Mouse (Mus musculus) neural tube, embryonic 13.5 days (tissue): Measurements from ENCODE around the gene Sowahc. TPM values are rescaled to one million over a fixed set of nuclear protein-coding genes. Genes with fewer than 3 reads are reported as not detected.

Experiments used
- ATAC-seq: fragments of 200-750 bp; cut with Nextera tagmentation; 2 replicates; pipeline ENCODE4 v1.8.0; 2017; ENCODE audit warnings: low read depth, mild to moderate bottlenecking, moderate TSS enrichment, moderate library complexity
- H3K27ac ChIP-seq: fragments of 300-500 bp; sonication (generic); replicated peaks from 2 replicates; pipeline ENCODE4 v1.5.1; 2015; ENCODE audit warnings: moderate library complexity, mild to moderate bottlenecking, inconsistent platforms
- H3K27me3 ChIP-seq: fragments of 300-500 bp; sonication (generic); 2 replicates; pipeline ENCODE4 v1.6.1; 2015; ENCODE audit warnings: mild to moderate bottlenecking, inconsistent platforms
- H3K36me3 ChIP-seq: fragments of 300-500 bp; sonication (generic); 2 replicates; pipeline ENCODE4 v1.6.1; 2015; ENCODE audit warnings: mild to moderate bottlenecking, inconsistent platforms
- H3K4me1 ChIP-seq: fragments of 300-500 bp; sonication (generic); replicated peaks from 2 replicates; pipeline ENCODE4 v1.6.1; 2015; ENCODE audit warnings: inconsistent platforms
- H3K4me2 ChIP-seq: fragments of 300-500 bp; sonication (generic); 2 replicates; pipeline ENCODE4 v1.6.1; 2015; ENCODE audit warnings: inconsistent platforms, mild to moderate bottlenecking, moderate library complexity
- H3K4me3 ChIP-seq: fragments of 300-500 bp; sonication (generic); 2 replicates; pipeline ENCODE4 v1.5.1; 2015; ENCODE audit warnings: mild to moderate bottlenecking, inconsistent platforms
- H3K9ac ChIP-seq: fragments of 300-500 bp; sonication (generic); 2 replicates; pipeline ENCODE4 v1.6.1; 2015; ENCODE audit warnings: moderate library complexity, mild to moderate bottlenecking, inconsistent platforms
- H3K9me3 ChIP-seq: fragments of 300-500 bp; sonication (generic); 2 replicates; pipeline ENCODE4 v1.6.1; 2016; ENCODE audit warnings: inconsistent platforms
- WGBS: fragments of 180-500 bp; shearing (Covaris S2); methylation state at CpG from one replicate; pipeline ENCODE4 v1.1.7; 2015; 5-methylcytosine and 5-hydroxymethylcytosine counted together
- polyA plus RNA-seq: library from polyadenylated mRNA; unstranded; fragments of >200 nt; fragmentation: Nextera tagmentation; extraction: Ambion mirVana; gene quantifications from 2 replicates; pipeline ENCODE4 v1.2.1, GENCODE M21; 2015

Sowahc gene
- polyA plus RNA-seq, 1 experiment from 2014 or later: 15.2 TPM

DNA sequence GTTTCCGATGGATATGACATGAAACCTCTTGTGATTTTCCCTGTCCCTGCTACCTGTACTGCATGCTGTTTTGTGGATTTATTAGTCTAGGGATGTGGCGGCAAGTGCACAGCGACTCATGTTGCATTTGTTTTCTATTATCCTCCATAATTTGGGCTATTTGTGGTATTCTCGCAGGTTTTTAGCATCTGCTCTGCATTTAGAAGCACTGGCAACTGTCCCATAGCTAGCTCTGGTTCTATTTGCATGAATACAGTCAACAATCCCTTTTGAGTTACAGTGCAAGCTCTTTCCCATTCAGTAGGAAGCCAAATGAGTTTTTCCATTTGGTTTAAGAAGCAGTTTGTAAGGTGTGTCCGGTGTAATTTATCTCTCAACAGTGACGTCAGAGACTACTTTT lies 37.8 kb downstream of the Sowahc start:
- no peak for ATAC-seq
- no peak overlapping the region for H3K4me2 ChIP-seq
- H3K27me3 ChIP-seq: no peaks in the 10 kb centered on the region
- H3K9me3 ChIP-seq: no peaks in the 10 kb centered on the region
- no peak overlapping the region for H3K4me3 ChIP-seq
- 87% methylated on average over 6 of the region's 6 CpGs for WGBS
- H3K27ac ChIP-seq: no peak overlapping the region
- 0 out of 2 replicates have a peak, but pooled peaks cover 4% of the 10 kb centered on the region for H3K4me1 ChIP-seq
- no peak overlapping the region for H3K9ac ChIP-seq
- H3K36me3 ChIP-seq: no peaks in the 10 kb centered on the region

DNA sequence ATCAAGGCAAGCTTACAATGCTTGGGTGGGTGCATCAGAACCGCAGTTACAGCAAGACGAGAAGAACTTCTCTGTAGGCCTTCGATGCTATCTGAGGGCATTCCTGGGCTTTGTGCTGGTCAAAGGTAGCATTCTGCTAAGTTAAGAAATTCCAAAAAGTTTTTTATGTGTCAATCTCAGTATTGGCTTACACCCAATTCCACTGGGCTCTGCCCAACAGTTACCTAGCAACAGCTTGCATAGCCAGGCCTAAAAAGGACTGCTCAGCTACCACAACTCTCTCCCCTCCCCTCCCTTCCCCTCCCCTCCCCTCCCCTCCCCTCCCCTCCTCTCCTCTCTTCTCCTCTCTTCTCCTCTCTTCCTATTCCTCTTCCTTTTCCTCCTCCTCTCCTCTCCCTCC lies 39.9 kb downstream of the Sowahc start:
- Histone ChIP-seq H3K4me2 (no peak overlapping the region), H3K4me3 (no peak overlapping the region), H3K36me3 (no peaks in the 10 kb centered on the region), H3K4me1 (0 out of 2 replicates have a peak, but pooled peaks cover 4% of the 10 kb centered on the region), H3K27me3 (no peaks in the 10 kb centered on the region), H3K27ac (no peak overlapping the region), H3K9ac (no peak overlapping the region), H3K9me3 (no peaks in the 10 kb centered on the region)
- no peak for ATAC-seq
- WGBS: 35% methylated on average over 3 of the region's 3 CpGs

DNA sequence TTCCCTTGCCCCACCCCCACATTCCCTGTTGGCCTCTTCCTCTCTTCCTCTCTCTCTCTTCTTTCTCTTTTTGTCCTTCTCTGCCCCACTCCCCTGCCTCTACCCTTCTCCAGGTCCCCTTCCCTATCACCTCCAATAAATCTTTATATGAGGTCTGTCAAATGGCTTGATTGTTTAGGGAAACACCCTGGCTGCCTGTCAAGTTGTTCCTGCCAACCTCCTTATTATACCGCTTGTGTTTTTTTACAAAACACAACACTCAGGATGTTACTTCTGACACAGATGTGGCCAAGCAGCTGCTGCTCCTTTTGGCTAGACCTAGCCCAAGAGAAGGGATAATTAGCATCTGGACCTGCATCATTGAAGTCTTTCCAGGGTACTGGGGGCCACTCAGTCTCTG lies 40.3 kb downstream of the Sowahc start:
- Histone ChIP-seq H3K9ac (no peak overlapping the region), H3K36me3 (no peaks in the 10 kb centered on the region), H3K9me3 (no peaks in the 10 kb centered on the region), H3K4me2 (no peak overlapping the region), H3K4me1 (0 out of 2 replicates have a peak, but pooled peaks cover 4% of the 10 kb centered on the region), H3K27ac (no peak overlapping the region), H3K27me3 (no peaks in the 10 kb centered on the region), H3K4me3 (no peak overlapping the region)
- WGBS: 84% methylated on average over 1 of the region's 1 CpGs
- ATAC-seq: no peak

DNA sequence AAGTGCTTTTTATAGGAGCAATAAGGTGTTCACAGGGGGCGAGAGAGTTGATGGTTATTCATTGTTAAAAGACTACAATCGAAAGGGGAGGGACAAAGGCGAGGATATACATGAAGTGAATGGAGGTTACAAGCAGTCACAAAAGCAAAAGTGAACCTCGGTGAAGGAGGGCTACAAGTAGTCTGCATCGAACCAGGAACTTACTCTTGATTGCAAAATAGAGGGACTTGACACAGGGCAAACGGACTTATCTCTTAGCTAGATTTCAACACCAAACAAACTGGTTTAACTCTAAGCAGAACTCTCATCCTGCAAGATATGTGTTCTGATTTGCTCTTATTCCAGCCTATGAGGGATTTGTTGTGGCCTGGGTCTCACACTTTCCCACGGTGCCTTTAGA lies 41.2 kb downstream of the Sowahc start:
- no peak for ATAC-seq
- Histone ChIP-seq H3K9ac (no peak overlapping the region), H3K4me3 (no peak overlapping the region), H3K27ac (no peak overlapping the region), H3K27me3 (no peaks in the 10 kb centered on the region), H3K36me3 (no peaks in the 10 kb centered on the region), H3K4me2 (no peak overlapping the region), H3K9me3 (no peaks in the 10 kb centered on the region), H3K4me1 (0 out of 2 replicates have a peak, but pooled peaks cover 4% of the 10 kb centered on the region)
- 26% methylated on average over 7 of the region's 7 CpGs for WGBS

DNA sequence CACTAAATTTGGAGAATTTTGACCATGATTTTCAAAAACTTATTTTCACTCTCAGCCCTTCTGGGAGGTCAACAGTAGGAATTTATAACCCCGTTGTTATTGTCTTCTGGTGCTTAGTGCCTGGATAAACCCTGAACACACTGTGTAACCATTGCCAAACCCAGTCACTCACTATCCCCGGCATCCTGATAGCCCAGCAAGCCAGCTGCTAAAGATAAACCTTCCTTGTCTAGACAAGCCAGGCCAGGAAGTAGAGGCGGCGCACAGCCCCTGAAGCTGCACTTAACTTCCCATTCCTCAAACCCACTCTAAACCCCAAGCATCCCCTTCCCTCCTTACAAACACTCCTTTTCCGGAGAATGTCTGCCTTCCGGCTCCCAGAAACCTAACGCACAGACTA lies 43.3 kb downstream of the Sowahc start:
- no peak for ATAC-seq

DNA sequence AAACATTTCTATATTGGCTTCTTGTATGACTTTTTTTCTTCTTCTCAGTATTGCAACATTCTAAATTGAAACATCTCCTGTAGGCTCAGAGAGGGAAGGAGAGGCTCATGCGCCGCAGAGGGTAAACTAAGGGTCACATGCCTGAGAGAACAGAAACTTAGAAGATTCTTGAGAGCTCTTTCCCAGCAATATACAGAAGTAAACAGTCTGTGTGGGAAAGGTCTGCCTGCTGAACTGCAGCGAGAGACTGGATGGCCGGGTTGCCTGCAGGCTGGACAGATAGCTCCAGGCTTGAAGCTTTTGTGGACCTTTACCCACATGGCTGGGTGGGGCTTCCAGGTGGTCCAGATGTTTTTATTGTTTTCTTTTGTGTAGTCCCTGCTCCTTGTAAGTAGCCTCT lies 43.9 kb downstream of the Sowahc start:
- no peak overlapping the region for H3K4me3 ChIP-seq
- H3K27ac ChIP-seq: no peak overlapping the region
- 75% methylated on average over 4 of the region's 4 CpGs for WGBS
- 0 out of 2 replicates have a peak, but pooled peaks cover 4% of the 10 kb centered on the region for H3K4me1 ChIP-seq
- no peak overlapping the region for H3K4me2 ChIP-seq
- no peak overlapping the region for H3K9ac ChIP-seq
- ATAC-seq: no peak
- H3K36me3 ChIP-seq: no peaks in the 10 kb centered on the region
- H3K27me3 ChIP-seq: no peaks in the 10 kb centered on the region
- H3K9me3 ChIP-seq: no peaks in the 10 kb centered on the region

More for the DNA sequence above, 43.3 kb downstream of the Sowahc start:
- Histone ChIP-seq H3K4me1 (0 out of 2 replicates have a peak, but pooled peaks cover 4% of the 10 kb centered on the region), H3K4me2 (no peak overlapping the region), H3K9ac (no peak overlapping the region), H3K4me3 (no peak overlapping the region), H3K27ac (no peak overlapping the region), H3K36me3 (no peaks in the 10 kb centered on the region), H3K9me3 (no peaks in the 10 kb centered on the region), H3K27me3 (no peaks in the 10 kb centered on the region)
- 79% methylated on average over 7 of the region's 7 CpGs for WGBS

DNA sequence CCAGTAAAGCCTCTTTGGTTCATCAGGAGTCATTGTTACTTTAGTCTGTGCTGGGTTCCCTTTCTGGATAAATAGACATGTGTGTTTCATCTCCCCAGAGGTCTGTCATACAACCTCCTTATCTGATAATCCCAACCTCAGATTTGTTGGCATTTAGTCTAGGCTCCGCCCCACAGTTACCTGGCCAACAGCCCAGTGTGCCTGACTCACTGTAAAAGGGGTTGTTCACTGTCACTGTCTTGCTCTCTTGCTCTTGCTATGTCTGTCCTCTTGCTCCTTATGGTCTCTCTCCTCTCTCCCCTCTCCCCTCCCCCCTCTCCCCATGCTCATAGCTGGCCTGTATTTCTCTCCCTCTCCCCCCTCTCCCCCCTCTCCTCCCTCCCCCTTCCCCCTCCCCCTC lies 44.3 kb downstream of the Sowahc start:
- no peaks in the 10 kb centered on the region for H3K27me3 ChIP-seq
- no peaks in the 10 kb centered on the region for H3K9me3 ChIP-seq
- ATAC-seq: no peak
- WGBS: 90% methylated on average over 1 of the region's 1 CpGs
- no peaks in the 10 kb centered on the region for H3K36me3 ChIP-seq
- no peak overlapping the region for H3K27ac ChIP-seq
- no peak overlapping the region for H3K4me3 ChIP-seq
- H3K4me2 ChIP-seq: no peak overlapping the region
- 0 out of 2 replicates have a peak, but pooled peaks cover 4% of the 10 kb centered on the region for H3K4me1 ChIP-seq
- no peak overlapping the region for H3K9ac ChIP-seq

DNA sequence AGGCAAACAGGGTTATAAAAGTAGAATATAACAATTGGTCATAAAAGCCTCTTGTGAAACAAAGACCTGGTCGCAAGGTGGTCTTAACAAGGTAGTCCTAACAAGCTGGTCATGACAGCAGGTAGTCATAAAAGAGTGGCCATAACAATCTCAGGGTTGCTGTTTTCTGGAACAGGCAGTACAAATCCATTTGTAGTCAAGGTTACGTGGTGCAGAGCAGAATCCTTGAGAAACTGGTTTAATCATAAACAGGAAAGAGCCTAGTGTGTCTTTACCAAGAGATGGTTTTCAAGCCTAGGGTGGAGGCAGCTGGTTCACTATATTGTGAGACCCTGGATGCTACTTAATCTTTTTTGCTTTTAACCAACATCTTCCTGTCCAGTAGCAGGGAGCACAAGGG lies 45.5 kb downstream of the Sowahc start:
- Histone ChIP-seq H3K9me3 (no peaks in the 10 kb centered on the region), H3K4me1 (0 out of 2 replicates have a peak, but pooled peaks cover under 1% of the 10 kb centered on the region), H3K27me3 (no peaks in the 10 kb centered on the region), H3K27ac (no peak overlapping the region), H3K9ac (no peak overlapping the region), H3K4me2 (no peak overlapping the region), H3K4me3 (no peak overlapping the region), H3K36me3 (no peaks in the 10 kb centered on the region)
- ATAC-seq: no peak
- 78% methylated on average over 2 of the region's 2 CpGs for WGBS

DNA sequence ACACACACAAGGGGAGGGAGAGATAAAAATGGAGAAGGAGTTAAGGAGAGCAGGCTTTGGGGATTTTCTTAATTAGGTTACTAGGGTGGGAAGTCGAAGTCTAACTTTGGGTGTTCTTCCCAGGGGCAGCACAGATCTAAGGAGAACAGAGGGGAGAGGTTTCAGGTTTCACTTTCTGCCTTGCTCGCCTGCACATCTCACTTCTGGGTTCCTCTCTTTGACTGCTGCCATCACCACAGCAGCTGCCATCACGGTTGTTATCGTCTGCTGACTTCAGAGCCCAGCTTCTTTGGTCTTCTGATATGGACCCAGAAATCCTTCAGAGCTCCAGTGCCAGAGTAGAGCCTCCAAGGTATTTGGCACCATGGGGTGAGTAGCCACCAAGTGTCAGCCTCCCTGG lies 46.4 kb downstream of the Sowahc start:
- Histone ChIP-seq H3K36me3 (no peaks in the 10 kb centered on the region), H3K4me2 (no peak overlapping the region), H3K4me1 (no peaks in the 10 kb centered on the region), H3K27me3 (no peaks in the 10 kb centered on the region), H3K9ac (no peak overlapping the region), H3K4me3 (no peak overlapping the region), H3K9me3 (no peaks in the 10 kb centered on the region), H3K27ac (no peak overlapping the region)
- 57% methylated on average over 4 of the region's 4 CpGs for WGBS
- ATAC-seq: no peak

DNA sequence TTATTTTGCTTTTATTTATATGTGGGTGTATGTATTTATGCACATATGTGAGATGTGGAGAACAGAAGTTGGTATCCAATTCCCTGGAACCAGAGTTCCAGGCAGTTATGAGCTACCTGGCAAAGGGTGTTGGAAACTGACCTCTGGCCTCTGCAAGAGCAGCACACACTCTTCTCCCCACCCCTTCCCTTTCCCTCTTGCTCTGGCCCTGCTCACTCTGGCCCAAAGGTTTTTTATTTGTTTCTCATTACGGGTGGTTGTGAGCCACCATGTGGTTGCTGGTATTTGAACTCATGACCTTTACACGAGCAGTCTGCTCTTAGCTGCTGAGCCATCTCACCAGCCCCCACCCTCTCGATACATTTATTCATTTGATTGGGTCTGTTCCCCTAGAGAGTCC lies 47.0 kb downstream of the Sowahc start:
- no peak overlapping the region for H3K4me2 ChIP-seq
- H3K4me1 ChIP-seq: no peaks in the 10 kb centered on the region
- no peak overlapping the region for H3K27ac ChIP-seq
- no peak overlapping the region for H3K4me3 ChIP-seq
- H3K9me3 ChIP-seq: no peaks in the 10 kb centered on the region
- no peaks in the 10 kb centered on the region for H3K36me3 ChIP-seq
- no peak overlapping the region for H3K9ac ChIP-seq
- no peak for ATAC-seq
- 29% methylated on average over 3 of the region's 3 CpGs for WGBS
- no peaks in the 10 kb centered on the region for H3K27me3 ChIP-seq

DNA sequence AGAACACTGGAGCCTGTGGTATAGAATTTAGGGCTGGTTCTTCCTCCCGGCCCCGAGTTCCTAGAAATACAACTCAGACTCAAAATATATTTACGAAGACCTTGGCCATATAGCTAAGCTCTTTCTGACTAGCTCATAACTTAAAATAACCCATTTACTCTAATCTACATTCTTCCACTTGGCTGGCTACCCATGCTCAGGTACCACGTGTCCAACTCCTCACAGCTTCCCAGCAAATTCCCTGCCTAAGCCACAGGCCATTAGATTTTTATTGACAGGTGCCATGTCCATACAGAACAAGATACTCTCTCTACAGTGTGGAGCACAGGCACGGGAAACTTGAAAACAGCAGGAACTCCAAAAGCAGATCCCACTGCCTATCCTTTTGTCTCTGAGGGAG lies 54.0 kb downstream of the Sowahc start:
- no peak for ATAC-seq
- 85% methylated on average over 5 of the region's 5 CpGs for WGBS
- no peaks in the 10 kb centered on the region for H3K36me3 ChIP-seq
- no peak overlapping the region for H3K4me2 ChIP-seq
- no peak overlapping the region for H3K9ac ChIP-seq
- H3K4me3 ChIP-seq: no peak overlapping the region
- H3K27ac ChIP-seq: no peak overlapping the region
- H3K4me1 ChIP-seq: no peaks in the 10 kb centered on the region; the same call in 1 of the 2 replicates
- no peaks in the 10 kb centered on the region for H3K27me3 ChIP-seq
- no peaks in the 10 kb centered on the region for H3K9me3 ChIP-seq
